Mouse (Mus musculus): ENCODE measurements around the gene Zfp507.
A peak's percentile ranks its signal among the peaks of the same experiment; 100 is the strongest.

Gene Zfp507

GRCm38 (mm10) chr7:35774127-35774526, 28.7 kb downstream of the Zfp507 start:
- DNase-seq: no peak

- DNase-seq: no peak
Observed at GRCm38 (mm10) chr7:35772347-35772746, 30.5 kb downstream of the Zfp507 start.

GRCm38 (mm10) chr7:35771106-35771505, 31.7 kb downstream of the Zfp507 start:
- DNase-seq: no peak

- DNase-seq: no peak
Observed at GRCm38 (mm10) chr7:35770122-35770521, 32.7 kb downstream of the Zfp507 start.

GRCm38 (mm10) chr7:35764461-35764860, 38.3 kb downstream of the Zfp507 start:
- no peak for DNase-seq

- no peak for DNase-seq
Observed at GRCm38 (mm10) chr7:35761801-35762200, 41.0 kb downstream of the Zfp507 start.

GRCm38 (mm10) chr7:35759602-35760001, 43.2 kb downstream of the Zfp507 start:
- no peak for DNase-seq

GRCm38 (mm10) chr7:35756510-35757440, 46.0 kb downstream of the Zfp507 start:
- DNase-seq: no peak

- no peak for DNase-seq
Observed at GRCm38 (mm10) chr7:35754886-35755168, 48.0 kb downstream of the Zfp507 start.

GRCm38 (mm10) chr7:35754033-35754885, 48.5 kb downstream of the Zfp507 start, which contains the start of gene Dpy19l3:
Gene Dpy19l3, minus strand, starts transcription at chr7:35754454.
- peak; percentile 82 to 84 for DNase-seq

- DNase-seq: no peak
Observed at GRCm38 (mm10) chr7:35753319-35754032, 49.3 kb downstream of the Zfp507 start.

GRCm38 (mm10) chr7:35750873-35751272, 51.9 kb downstream of the Zfp507 start:
- no peak for DNase-seq

- DNase-seq: no peak
Observed at GRCm38 (mm10) chr7:35747397-35747964, 55.3 kb downstream of the Zfp507 start.

GRCm38 (mm10) chr7:35746686-35747396, 56.0 kb downstream of the Zfp507 start:
- DNase-seq: no peak

- no peak for DNase-seq
Observed at GRCm38 (mm10) chr7:35745281-35745702, 57.5 kb downstream of the Zfp507 start.

GRCm38 (mm10) chr7:35744771-35745170, 58.0 kb downstream of the Zfp507 start:
- DNase-seq: no peak

GRCm38 (mm10) chr7:35742310-35742709, 60.5 kb downstream of the Zfp507 start:
- DNase-seq: no peak

- no peak for DNase-seq
Observed at GRCm38 (mm10) chr7:35741858-35742257, 60.9 kb downstream of the Zfp507 start.

- DNase-seq: peak in 1 of 2 experiments; percentile 14
Observed at GRCm38 (mm10) chr7:35740489-35741230, 62.1 kb downstream of the Zfp507 start.

GRCm38 (mm10) chr7:35738871-35739270, 63.9 kb downstream of the Zfp507 start:
- DNase-seq: no peak
